Comparison of ENCODE assay signal across 8 mouse cellular contexts in the genomic region with DNA sequence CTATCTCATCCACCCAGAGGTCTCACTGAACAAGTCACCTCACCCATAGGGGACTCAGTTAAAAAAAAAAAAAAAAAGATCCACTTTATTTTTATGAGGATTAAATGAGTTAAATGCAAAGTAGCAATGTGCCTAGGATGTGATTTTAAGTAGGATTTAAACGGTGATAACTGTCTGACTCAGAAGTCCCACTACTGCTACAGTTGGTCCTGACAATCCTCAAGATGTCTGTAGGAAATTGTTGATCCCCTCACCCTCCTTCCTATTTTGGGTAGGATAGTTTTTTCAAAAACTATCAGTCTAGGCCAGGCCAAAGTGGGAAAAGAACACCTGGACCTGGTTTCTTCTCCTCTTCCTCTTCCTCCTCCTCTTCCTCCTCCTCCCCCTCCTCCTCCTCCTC. TPM values are rescaled to one million over a fixed set of nuclear protein-coding genes. Genes with fewer than 3 reads are reported as not detected.
DNase-seq lines count a peak whose midpoint lies in the region; ATAC-seq lines count a peak whose summit lies in the region.
"Had no signal": no experiment of that assay in that cellular context is flagged by ENCODE, and none has a peak within 500 bp of the region (broad histone marks: within the 10 kb centered on the region; RNA-seq: fewer than 3 reads in every experiment).

No protein-coding gene starts in this region.

- no peak overlapping the region for H3K4me3 ChIP-seq in lung, embryonic 16.5 days (ENCODE audit: low read length)
- H3K4me3 ChIP-seq in forebrain, embryonic 12.5 days (replicated peaks), result peak overlapping the region; percentile 57; the same call in 1 of the 2 replicates
- no peak overlapping the region for H3K4me3 ChIP-seq in limb, embryonic 13.5 days
- no peak overlapping the region for H3K4me3 ChIP-seq in stomach, embryonic 15.5 days (replicated peaks)

- no peaks in the 10 kb centered on the region for H3K36me3 ChIP-seq in lung, embryonic 16.5 days (ENCODE audit: control insufficient read depth, insufficient read depth, low read length)
- H3K36me3 ChIP-seq in forebrain, embryonic 12.5 days (replicated peaks), result no peaks in the 10 kb centered on the region
- H3K36me3 ChIP-seq in limb, embryonic 13.5 days, result peaks cover 7% of the 10 kb centered on the region
- H3K36me3 ChIP-seq in stomach, embryonic 15.5 days, result no peaks in the 10 kb centered on the region

- WGBS in lung, embryonic 16.5 days, result 27% methylated on average over 1 of the region's 1 CpGs
- 49% methylated on average over 1 of the region's 1 CpGs for WGBS in forebrain, embryonic 12.5 days
- WGBS in limb, embryonic 13.5 days, result 44% methylated on average over 1 of the region's 1 CpGs
- WGBS in stomach, embryonic 15.5 days, result 33% methylated on average over 1 of the region's 1 CpGs

- ATAC-seq in lung, embryonic 16.5 days (ENCODE audit: low read depth), result 0 out of 2 replicates have a peak, but pooled peaks have one; percentile 4
- ATAC-seq in forebrain, embryonic 12.5 days (ENCODE audit: low FRiP score), result no peak
- ATAC-seq in limb, embryonic 13.5 days (ENCODE audit: low FRiP score, low read depth), result no peak
- ATAC-seq in stomach, embryonic 15.5 days (ENCODE audit: insufficient read depth, low FRiP score, low read depth), result no peak

- H3K9ac ChIP-seq in lung, embryonic 16.5 days (ENCODE audit: low read length), result no peak overlapping the region
- H3K9ac ChIP-seq in forebrain, embryonic 12.5 days, result no peak overlapping the region
- no peak overlapping the region for H3K9ac ChIP-seq in limb, embryonic 13.5 days
- no peak overlapping the region for H3K9ac ChIP-seq in stomach, embryonic 15.5 days

- peaks cover 5% of the 10 kb centered on the region; the same call in 1 of the 2 replicates for H3K4me1 ChIP-seq in lung, embryonic 16.5 days (replicated peaks; ENCODE audit: control insufficient read depth, insufficient read depth, low read length)
- no peaks in the 10 kb centered on the region for H3K4me1 ChIP-seq in forebrain, embryonic 12.5 days
- H3K4me1 ChIP-seq in limb, embryonic 13.5 days, result peaks cover 6% of the 10 kb centered on the region
- 0 out of 2 replicates have a peak, but pooled peaks cover 9% of the 10 kb centered on the region for H3K4me1 ChIP-seq in stomach, embryonic 15.5 days

- H3K27me3 ChIP-seq in lung, embryonic 16.5 days (ENCODE audit: control insufficient read depth, insufficient read depth, low read depth, low read length), result no peaks in the 10 kb centered on the region
- H3K27me3 ChIP-seq in forebrain, embryonic 12.5 days, result no peaks in the 10 kb centered on the region
- no peaks in the 10 kb centered on the region for H3K27me3 ChIP-seq in limb, embryonic 13.5 days
- no peaks in the 10 kb centered on the region for H3K27me3 ChIP-seq in stomach, embryonic 15.5 days (replicated peaks)

- H3K9me3 ChIP-seq in lung, embryonic 16.5 days (ENCODE audit: control insufficient read depth, low read length), result no peaks in the 10 kb centered on the region
- no peaks in the 10 kb centered on the region for H3K9me3 ChIP-seq in forebrain, embryonic 12.5 days
- H3K9me3 ChIP-seq in limb, embryonic 13.5 days, result no peaks in the 10 kb centered on the region
- no peaks in the 10 kb centered on the region for H3K9me3 ChIP-seq in stomach, embryonic 15.5 days

- H3K4me2 ChIP-seq in lung, embryonic 16.5 days (ENCODE audit: low read depth, low read length), result peak overlapping the region; percentile 90
- peak overlapping the region; percentile 66 for H3K4me2 ChIP-seq in forebrain, embryonic 12.5 days
- H3K4me2 ChIP-seq in limb, embryonic 13.5 days (replicated peaks), result peak overlapping the region; percentile 72
- peak overlapping the region; percentile 76 for H3K4me2 ChIP-seq in stomach, embryonic 15.5 days

- no peak for DNase-seq in lung, postnatal 14 days
- DNase-seq in left cerebral cortex, adult 11 months (ENCODE audit: low spot score), result no peak
- DNase-seq in spleen, postnatal 36 days (ENCODE audit: low spot score in 2 of 2), result no peak
- DNase-seq: spleen, adult 18-20 months had no signal

- peak overlapping the region; percentile 14; the same call in 1 of the 2 replicates for H3K27ac ChIP-seq in lung, embryonic 16.5 days (ENCODE audit: low read length)
- H3K27ac ChIP-seq in forebrain, embryonic 12.5 days, result no peak overlapping the region
- no peak overlapping the region; the same call in 1 of the 2 replicates for H3K27ac ChIP-seq in limb, embryonic 13.5 days
- peak overlapping the region; percentile 48; the same call in 1 of the 2 replicates for H3K27ac ChIP-seq in stomach, embryonic 15.5 days

RNA-seq across cellular contexts. Expression of a gene that starts 11.9 kb away (rescaled TPM):
- polyA plus RNA-seq in lung, embryonic 16.5 days (2015; fragmentation: Nextera tagmentation; extraction: Ambion mirVana), result 95.1 and 103 TPM in 2 replicates
- polyA plus RNA-seq in forebrain, embryonic 12.5 days (2016; fragmentation: Nextera tagmentation; extraction: Ambion mirVana), result 54.3 and 59.2 TPM in 2 replicates
- polyA plus RNA-seq in limb, embryonic 13.5 days (2015; fragmentation: Nextera tagmentation; extraction: Ambion mirVana), result 82.3 and 88.6 TPM in 2 replicates
- polyA plus RNA-seq in stomach, embryonic 15.5 days (2015; fragmentation: Nextera tagmentation; extraction: Ambion mirVana), result 96.3 and 99.2 TPM in 2 replicates

RNA-seq across cellular contexts. Expression of a gene that starts 11.9 kb away (rescaled TPM):
- 32.8 and 34.4 TPM in 2 replicates for polyA plus RNA-seq in lung, embryonic 16.5 days (2015; fragmentation: Nextera tagmentation; extraction: Ambion mirVana)
- 45.2 and 46.8 TPM in 2 replicates for polyA plus RNA-seq in forebrain, embryonic 12.5 days (2016; fragmentation: Nextera tagmentation; extraction: Ambion mirVana)
- polyA plus RNA-seq in limb, embryonic 13.5 days (2015; fragmentation: Nextera tagmentation; extraction: Ambion mirVana), result 38.2 and 42.9 TPM in 2 replicates
- polyA plus RNA-seq in stomach, embryonic 15.5 days (2015; fragmentation: Nextera tagmentation; extraction: Ambion mirVana), result 29.5 and 33.6 TPM in 2 replicates

RNA-seq across cellular contexts. Expression of a gene that starts 34.0 kb away (rescaled TPM):
- polyA plus RNA-seq in lung, embryonic 16.5 days (2015; fragmentation: Nextera tagmentation; extraction: Ambion mirVana), result 78.1 and 82.1 TPM in 2 replicates
- 21.7 and 25.1 TPM in 2 replicates for polyA plus RNA-seq in forebrain, embryonic 12.5 days (2016; fragmentation: Nextera tagmentation; extraction: Ambion mirVana)
- polyA plus RNA-seq in limb, embryonic 13.5 days (2015; fragmentation: Nextera tagmentation; extraction: Ambion mirVana), result 56.7 and 57.8 TPM in 2 replicates
- 58.4 and 67.7 TPM in 2 replicates for polyA plus RNA-seq in stomach, embryonic 15.5 days (2015; fragmentation: Nextera tagmentation; extraction: Ambion mirVana)

RNA-seq across cellular contexts. Expression of a gene that starts 45.7 kb away (rescaled TPM):
- 20.6 and 21.3 TPM in 2 replicates for polyA plus RNA-seq in lung, embryonic 16.5 days (2015; fragmentation: Nextera tagmentation; extraction: Ambion mirVana)
- 11.6 and 11.7 TPM in 2 replicates for polyA plus RNA-seq in forebrain, embryonic 12.5 days (2016; fragmentation: Nextera tagmentation; extraction: Ambion mirVana)
- 23.7 and 25.2 TPM in 2 replicates for polyA plus RNA-seq in limb, embryonic 13.5 days (2015; fragmentation: Nextera tagmentation; extraction: Ambion mirVana)
- 26.5 TPM in 2 replicates for polyA plus RNA-seq in stomach, embryonic 15.5 days (2015; fragmentation: Nextera tagmentation; extraction: Ambion mirVana)

Comparison
In these comparisons a context has a peak if more than half of its experiments do, and no peak if none do; other contexts are left out.
1. H3K27ac ChIP-seq: peak in lung, embryonic 16.5 days (single experiment) and stomach, embryonic 15.5 days (single experiment); none in forebrain, embryonic 12.5 days (single experiment) and limb, embryonic 13.5 days (single experiment).
2. Peak in every context shown above with its lines, with median percentiles within 50 percentile points of each other: H3K4me2 ChIP-seq.